Mouse (Mus musculus) heart, postnatal 14 days (tissue): Measurements from ENCODE around the gene Susd1. TPM values are rescaled to one million over a fixed set of nuclear protein-coding genes. Genes with fewer than 3 reads are reported as not detected.

Experiments used
- DNase-seq, 2 experiments: peaks; one replicate each; pipeline ENCODE4 v3.0.0; 2021 to 2022
- intact Hi-C: fragments of 180-260 bp; cut with DNase I; formaldehyde crosslinking; loops from one replicate; pipeline ENCODE4 v1.15.1; 2025
- total RNA-seq, 2 experiments: library from RNA; stranded (reverse); gene quantifications; 2 replicates each; pipeline ENCODE4 v1.2.3; 2021

Susd1 gene
- total RNA-seq, 2 experiments from 2014 or later: 0.98 to 1.5 TPM

GRCm38 (mm10) chr4:59435951-59436350 is 2.5 kb downstream of the Susd1 start:
- intact Hi-C loops: no loop called here
- no peak for DNase-seq

- intact Hi-C loops: no loop called here
- DNase-seq: no peak
Measured at GRCm38 (mm10) chr4:59434039-59434438, 4.4 kb downstream of the Susd1 start.

GRCm38 (mm10) chr4:59429128-59429527 is 9.3 kb downstream of the Susd1 start:
- intact Hi-C loops: no loop called here
- no peak for DNase-seq

- no peak for DNase-seq
- intact Hi-C loops: no loop called here
Measured at GRCm38 (mm10) chr4:59426429-59426828, 12.0 kb downstream of the Susd1 start.

- no peak for DNase-seq
- intact Hi-C loops: no loop called here
Measured at GRCm38 (mm10) chr4:59422808-59423207, 15.6 kb downstream of the Susd1 start.

- no peak for DNase-seq
- intact Hi-C loops: no loop called here
Measured at GRCm38 (mm10) chr4:59422025-59422783, 16.2 kb downstream of the Susd1 start.

GRCm38 (mm10) chr4:59421369-59421746 is 17.1 kb downstream of the Susd1 start:
- no peak for DNase-seq
- intact Hi-C loops: no loop called here

GRCm38 (mm10) chr4:59420695-59421368 is 17.6 kb downstream of the Susd1 start:
- DNase-seq: no peak
- intact Hi-C loops: no loop called here

- intact Hi-C loops: no loop called here
- peak; percentile 9 to 14 for DNase-seq
Measured at GRCm38 (mm10) chr4:59419211-59419610, 19.2 kb downstream of the Susd1 start.

GRCm38 (mm10) chr4:59413428-59413827 is 25.0 kb downstream of the Susd1 start:
- intact Hi-C loops: no loop called here
- DNase-seq: no peak

- DNase-seq: no peak
- intact Hi-C loops: no loop called here
Measured at GRCm38 (mm10) chr4:59411153-59411552, 27.3 kb downstream of the Susd1 start.

- intact Hi-C loops: no loop called here
- DNase-seq: no peak
Measured at GRCm38 (mm10) chr4:59407766-59408165, 30.7 kb downstream of the Susd1 start.

- DNase-seq: peak; percentile 51 to 67
- intact Hi-C loops: no loop called here
Measured at GRCm38 (mm10) chr4:59404375-59404774, 34.1 kb downstream of the Susd1 start.

- no peak for DNase-seq
- intact Hi-C loops: no loop called here
Measured at GRCm38 (mm10) chr4:59400931-59401330, 37.5 kb downstream of the Susd1 start.

- DNase-seq: no peak
- intact Hi-C loops: no loop called here
Measured at GRCm38 (mm10) chr4:59399343-59399742, 39.1 kb downstream of the Susd1 start.

GRCm38 (mm10) chr4:59395528-59395927 is 42.9 kb downstream of the Susd1 start:
- intact Hi-C loops: no loop called here

GRCm38 (mm10) chr4:59394155-59394554 is 44.3 kb downstream of the Susd1 start:
- intact Hi-C loops: no loop called here

More at GRCm38 (mm10) chr4:59395528-59395927, 42.9 kb downstream of the Susd1 start:
- no peak for DNase-seq

GRCm38 (mm10) chr4:59388447-59389030 is 49.9 kb downstream of the Susd1 start:
- intact Hi-C loops: no loop called here
- no peak for DNase-seq

More at GRCm38 (mm10) chr4:59394155-59394554, 44.3 kb downstream of the Susd1 start:
- DNase-seq: no peak

- no peak for DNase-seq
Measured at GRCm38 (mm10) chr4:59387387-59388210, 50.8 kb downstream of the Susd1 start.

GRCm38 (mm10) chr4:59385254-59385895 is 53.1 kb downstream of the Susd1 start:
- intact Hi-C loops: no loop called here
- DNase-seq: no peak

More at GRCm38 (mm10) chr4:59387387-59388210, 50.8 kb downstream of the Susd1 start:
- intact Hi-C loops: no loop called here
